Mouse (Mus musculus): Measurements from ENCODE around the gene Theg. TPM values are rescaled to one million over a fixed set of nuclear protein-coding genes. Genes with fewer than 3 reads are reported as not detected.

Gene Theg
- polyA plus RNA-seq, 1 experiment from 2014 or later = 0.37 TPM

GRCm38 (mm10) chr10:79543884-79544597, 43.1 kb downstream of the Theg start:
- 90% methylated on average over 9 of the region's 9 CpGs for WGBS
- H3K27me3 ChIP-seq (replicated peaks) = no peaks in the 10 kb centered on the region
- ATAC-seq (ENCODE audit: low FRiP score) = no peak

DNA sequence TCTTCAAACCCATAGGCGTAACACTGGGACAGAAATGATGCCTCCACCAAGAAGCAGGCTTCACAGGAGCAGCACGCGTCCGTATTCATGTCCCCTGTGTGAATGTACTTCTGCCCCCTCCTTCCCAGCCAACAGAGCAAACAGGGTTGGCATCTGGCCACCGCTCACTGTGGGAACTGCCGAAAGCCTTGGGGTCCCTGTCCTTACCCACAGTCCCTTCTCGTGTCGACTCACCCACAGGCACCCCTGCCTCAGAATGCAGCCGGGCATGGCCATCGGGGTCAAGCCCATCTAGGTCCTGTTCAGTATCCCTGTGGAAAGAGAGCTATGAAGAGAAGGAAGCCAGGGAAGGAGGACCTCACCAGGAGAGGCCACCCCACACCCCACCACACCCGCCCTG, 45.0 kb downstream of the Theg start:
- H3K4me2 ChIP-seq = no peak overlapping the region
- H3K27ac ChIP-seq (replicated peaks) = no peak overlapping the region
- no peak overlapping the region for H3K9ac ChIP-seq (replicated peaks)
- no peaks in the 10 kb centered on the region for H3K27me3 ChIP-seq (replicated peaks)
- ATAC-seq (ENCODE audit: low FRiP score) = no peak
- H3K36me3 ChIP-seq = peaks cover 85% of the 10 kb centered on the region
- H3K4me1 ChIP-seq = no peaks in the 10 kb centered on the region
- H3K4me3 ChIP-seq (replicated peaks) = no peak overlapping the region
- H3K9me3 ChIP-seq (replicated peaks) = no peaks in the 10 kb centered on the region
- 90% methylated on average over 11 of the region's 11 CpGs for WGBS

More at GRCm38 (mm10) chr10:79543884-79544597, 43.1 kb downstream of the Theg start:
- H3K4me2 ChIP-seq = no peak overlapping the region
- H3K36me3 ChIP-seq = peaks cover 99% of the 10 kb centered on the region
- H3K27ac ChIP-seq (replicated peaks) = no peak overlapping the region
- no peaks in the 10 kb centered on the region for H3K4me1 ChIP-seq
- no peaks in the 10 kb centered on the region for H3K9me3 ChIP-seq (replicated peaks)
- no peak overlapping the region for H3K9ac ChIP-seq (replicated peaks)
- no peak overlapping the region for H3K4me3 ChIP-seq (replicated peaks)

GRCm38 (mm10) chr10:79541522-79541921, 45.6 kb downstream of the Theg start:
- WGBS = 79% methylated on average over 15 of the region's 15 CpGs

GRCm38 (mm10) chr10:79540746-79541145, 46.4 kb downstream of the Theg start:
- Histone ChIP-seq H3K36me3 (peaks cover 71% of the 10 kb centered on the region), H3K4me2 (no peak overlapping the region)
- WGBS = 95% methylated on average over 11 of the region's 11 CpGs

More at GRCm38 (mm10) chr10:79541522-79541921, 45.6 kb downstream of the Theg start:
- H3K27ac ChIP-seq (replicated peaks) = no peak overlapping the region
- no peaks in the 10 kb centered on the region for H3K27me3 ChIP-seq (replicated peaks)
- no peak overlapping the region for H3K4me3 ChIP-seq (replicated peaks)
- H3K4me2 ChIP-seq = no peak overlapping the region
- no peaks in the 10 kb centered on the region for H3K9me3 ChIP-seq (replicated peaks)
- H3K36me3 ChIP-seq = peaks cover 79% of the 10 kb centered on the region
- no peak overlapping the region for H3K9ac ChIP-seq (replicated peaks)
- no peaks in the 10 kb centered on the region for H3K4me1 ChIP-seq
- no peak for ATAC-seq (ENCODE audit: low FRiP score)

DNA sequence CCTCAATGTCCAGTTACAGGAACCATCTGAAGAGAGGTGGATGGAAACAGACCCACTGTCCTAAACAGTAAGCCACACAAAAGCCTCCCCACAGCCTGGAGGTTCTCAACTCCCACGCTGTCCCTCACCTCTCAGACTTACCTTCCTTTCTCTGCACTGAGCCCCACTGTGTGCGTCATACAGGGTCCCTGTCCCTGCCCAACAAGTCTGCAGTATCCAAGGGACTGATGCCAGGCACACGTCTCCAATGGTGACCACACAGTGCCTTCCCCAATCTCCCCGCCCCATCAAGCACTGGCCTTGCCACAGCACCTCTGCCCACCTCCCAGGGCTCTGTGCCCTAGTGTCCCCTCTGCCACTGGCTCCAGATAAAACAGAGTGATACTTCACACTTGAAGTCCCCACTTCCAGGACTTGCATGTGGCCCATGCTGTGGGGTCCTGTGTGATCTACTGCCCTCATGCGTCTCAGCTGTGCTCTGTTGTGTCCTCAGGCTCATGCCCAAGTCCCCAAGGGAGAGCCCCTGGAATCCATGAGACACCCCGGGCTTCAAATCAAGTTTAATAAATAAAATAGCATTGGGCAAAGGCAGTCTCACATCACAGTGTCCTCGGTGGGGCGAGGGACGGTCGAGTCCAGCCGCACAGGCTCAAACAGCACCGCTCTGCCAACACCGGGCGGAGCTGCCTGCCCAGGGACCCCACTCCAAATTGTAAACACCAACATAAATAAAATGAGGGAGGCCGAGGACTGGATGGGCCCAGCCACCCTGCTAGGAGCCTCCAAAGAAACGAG, 47.2 kb downstream of the Theg start:
- WGBS = 95% methylated on average over 16 of the region's 16 CpGs
- no peak for ATAC-seq (ENCODE audit: low FRiP score)

More at GRCm38 (mm10) chr10:79540746-79541145, 46.4 kb downstream of the Theg start:
- H3K4me1 ChIP-seq = no peaks in the 10 kb centered on the region
- no peak for ATAC-seq (ENCODE audit: low FRiP score)
- no peaks in the 10 kb centered on the region for H3K9me3 ChIP-seq (replicated peaks)
- no peaks in the 10 kb centered on the region for H3K27me3 ChIP-seq (replicated peaks)
- H3K4me3 ChIP-seq (replicated peaks) = no peak overlapping the region
- no peak overlapping the region for H3K9ac ChIP-seq (replicated peaks)
- no peak overlapping the region for H3K27ac ChIP-seq (replicated peaks)

GRCm38 (mm10) chr10:79538873-79539272, 48.3 kb downstream of the Theg start:
- H3K27ac ChIP-seq (replicated peaks) = no peak overlapping the region
- no peaks in the 10 kb centered on the region for H3K9me3 ChIP-seq (replicated peaks)
- no peak overlapping the region for H3K4me3 ChIP-seq (replicated peaks)
- H3K27me3 ChIP-seq (replicated peaks) = no peaks in the 10 kb centered on the region
- peaks cover under 1% of the 10 kb centered on the region for H3K4me1 ChIP-seq
- no peak overlapping the region for H3K4me2 ChIP-seq
- no peak for ATAC-seq (ENCODE audit: low FRiP score)
- no peak overlapping the region for H3K9ac ChIP-seq (replicated peaks)
- WGBS = 80% methylated on average over 4 of the region's 4 CpGs
- H3K36me3 ChIP-seq = peaks cover 52% of the 10 kb centered on the region

More for the DNA sequence above, 47.2 kb downstream of the Theg start:
- Histone ChIP-seq H3K4me2 (no peak overlapping the region), H3K9ac (replicated peaks) (no peak overlapping the region), H3K36me3 (peaks cover 62% of the 10 kb centered on the region), H3K4me1 (no peaks in the 10 kb centered on the region), H3K27me3 (replicated peaks) (no peaks in the 10 kb centered on the region), H3K4me3 (replicated peaks) (no peak overlapping the region), H3K27ac (replicated peaks) (no peak overlapping the region), H3K9me3 (replicated peaks) (no peaks in the 10 kb centered on the region)

GRCm38 (mm10) chr10:79538323-79538722, 48.8 kb downstream of the Theg start:
- 81% methylated on average over 3 of the region's 3 CpGs for WGBS

DNA sequence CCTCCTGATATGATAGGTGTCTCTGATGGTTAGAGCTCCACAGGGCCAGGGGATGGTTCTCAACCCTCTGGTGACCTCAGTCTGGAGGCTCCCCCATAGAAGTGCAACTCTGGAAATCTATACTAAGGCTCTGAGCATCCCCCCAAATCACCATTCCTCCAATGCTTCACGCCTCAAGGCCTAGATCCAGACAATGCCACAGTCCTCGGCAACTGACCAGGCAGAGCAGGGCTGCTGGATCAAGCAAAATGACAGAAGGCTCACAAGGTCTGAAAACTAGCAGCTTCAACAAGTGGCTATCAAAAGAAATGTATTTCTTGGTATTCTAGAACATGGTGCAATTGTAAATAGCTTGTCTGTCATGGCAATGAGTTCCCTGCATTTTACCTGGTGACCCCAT, 49.4 kb downstream of the Theg start:
- Histone ChIP-seq H3K9ac (replicated peaks) (no peak overlapping the region), H3K36me3 (peaks cover 41% of the 10 kb centered on the region), H3K27ac (replicated peaks) (no peak overlapping the region), H3K27me3 (replicated peaks) (no peaks in the 10 kb centered on the region), H3K4me3 (replicated peaks) (no peak overlapping the region), H3K4me2 (no peak overlapping the region), H3K4me1 (peaks cover 12% of the 10 kb centered on the region), H3K9me3 (replicated peaks) (no peaks in the 10 kb centered on the region)
- ATAC-seq (ENCODE audit: low FRiP score) = no peak
- 88% methylated on average over 2 of the region's 2 CpGs for WGBS

More at GRCm38 (mm10) chr10:79538323-79538722, 48.8 kb downstream of the Theg start:
- Histone ChIP-seq H3K9ac (replicated peaks) (no peak overlapping the region), H3K4me2 (no peak overlapping the region), H3K4me1 (peaks cover 6% of the 10 kb centered on the region), H3K4me3 (replicated peaks) (no peak overlapping the region), H3K9me3 (replicated peaks) (no peaks in the 10 kb centered on the region), H3K36me3 (peaks cover 47% of the 10 kb centered on the region), H3K27me3 (replicated peaks) (no peaks in the 10 kb centered on the region), H3K27ac (replicated peaks) (no peak overlapping the region)
- ATAC-seq (ENCODE audit: low FRiP score) = no peak

- Histone ChIP-seq H3K4me2 (no peak overlapping the region), H3K9ac (replicated peaks) (no peak overlapping the region), H3K9me3 (replicated peaks) (no peaks in the 10 kb centered on the region), H3K4me3 (replicated peaks) (no peak overlapping the region), H3K4me1 (peaks cover 15% of the 10 kb centered on the region), H3K36me3 (peaks cover 36% of the 10 kb centered on the region), H3K27me3 (replicated peaks) (no peaks in the 10 kb centered on the region), H3K27ac (replicated peaks) (no peak overlapping the region)
- WGBS = 95% methylated on average over 7 of the region's 7 CpGs
- no peak for ATAC-seq (ENCODE audit: low FRiP score)
Measured at GRCm38 (mm10) chr10:79537271-79537670, 49.9 kb downstream of the Theg start.

- Histone ChIP-seq H3K9me3 (replicated peaks) (no peaks in the 10 kb centered on the region), H3K27me3 (replicated peaks) (no peaks in the 10 kb centered on the region), H3K9ac (replicated peaks) (no peak overlapping the region), H3K4me3 (replicated peaks) (no peak overlapping the region), H3K27ac (replicated peaks) (no peak overlapping the region), H3K4me1 (peaks cover 15% of the 10 kb centered on the region), H3K36me3 (peaks cover 29% of the 10 kb centered on the region), H3K4me2 (no peak overlapping the region)
- no peak for ATAC-seq (ENCODE audit: low FRiP score)
- 79% methylated on average over 12 of the region's 12 CpGs for WGBS
Measured at GRCm38 (mm10) chr10:79536461-79537080, 50.6 kb downstream of the Theg start.

DNA sequence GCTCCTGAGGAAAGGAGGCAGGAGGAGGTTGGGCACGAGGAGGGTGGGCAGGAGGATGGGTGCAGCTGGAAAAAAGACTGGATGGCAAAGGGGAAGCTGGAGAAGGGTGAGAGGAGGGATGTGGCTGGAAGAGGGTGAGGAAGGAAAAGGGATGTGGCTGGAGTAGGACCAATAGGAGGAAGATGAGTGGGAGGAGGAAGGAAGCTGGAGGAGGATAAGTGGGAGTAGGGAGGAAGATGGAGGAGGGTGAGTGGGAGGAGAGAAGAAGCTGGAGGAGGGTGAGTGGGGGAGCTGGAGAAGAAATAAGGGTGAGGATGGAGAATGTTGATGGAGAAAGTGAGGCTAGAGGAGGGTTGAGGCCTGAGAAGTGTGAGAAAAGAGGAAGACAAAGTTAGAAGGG, 51.7 kb downstream of the Theg start:
- H3K27me3 ChIP-seq (replicated peaks) = no peaks in the 10 kb centered on the region
- 63% methylated on average over 1 of the region's 1 CpGs for WGBS
- no peak overlapping the region for H3K4me2 ChIP-seq
- H3K4me3 ChIP-seq (replicated peaks) = no peak overlapping the region
- H3K9ac ChIP-seq (replicated peaks) = no peak overlapping the region
- H3K27ac ChIP-seq (replicated peaks) = no peak overlapping the region
- H3K36me3 ChIP-seq = peaks cover 18% of the 10 kb centered on the region
- peaks cover 15% of the 10 kb centered on the region for H3K4me1 ChIP-seq
- no peaks in the 10 kb centered on the region for H3K9me3 ChIP-seq (replicated peaks)
- no peak for ATAC-seq (ENCODE audit: low FRiP score)

Measured in neural tube, embryonic 15.5 days (tissue).